Mouse (Mus musculus): Measurements from ENCODE around the gene Crkl.
A peak's percentile ranks its signal among the peaks of the same experiment; 100 is the strongest.

The Crkl gene

GRCm38 (mm10) chr16:17451541-17452372, at the start of gene Crkl:
Gene Crkl (plus strand): TSS chr16:17451987.
- DNase-seq: peak; percentile 98

- peak; percentile 54 for DNase-seq
Measured at GRCm38 (mm10) chr16:17402855-17403254, 48.9 kb upstream of the Crkl start.

- DNase-seq: peak; percentile 76
Measured at GRCm38 (mm10) chr16:17405271-17405696, 46.5 kb upstream of the Crkl start.

GRCm38 (mm10) chr16:17405736-17406443, 45.9 kb upstream of the Crkl start, which contains the start of the genes Snap29 and Pi4ka:
Gene Snap29 (plus strand): TSS chr16:17405986.
Gene Pi4ka (minus strand): TSS chr16:17406314.
- peak; percentile 100 for DNase-seq

- peak; percentile 13 for DNase-seq
Measured at GRCm38 (mm10) chr16:17406512-17407231, 45.1 kb upstream of the Crkl start.

GRCm38 (mm10) chr16:17409046-17409445, 42.7 kb upstream of the Crkl start:
- no peak for DNase-seq

GRCm38 (mm10) chr16:17410209-17410608, 41.6 kb upstream of the Crkl start:
- peak; percentile 42 for DNase-seq

- no peak for DNase-seq
Measured at GRCm38 (mm10) chr16:17423021-17423420, 28.8 kb upstream of the Crkl start.

GRCm38 (mm10) chr16:17432576-17432975, 19.2 kb upstream of the Crkl start:
- DNase-seq: peak; percentile 14

GRCm38 (mm10) chr16:17452373-17452715, 557 bp downstream of the Crkl start:
- DNase-seq: peak; percentile 68

- DNase-seq: no peak
Measured at GRCm38 (mm10) chr16:17456901-17457300, 5.1 kb downstream of the Crkl start.

GRCm38 (mm10) chr16:17460254-17460653, 8.5 kb downstream of the Crkl start:
- peak; percentile 41 for DNase-seq

GRCm38 (mm10) chr16:17461596-17461995, 9.8 kb downstream of the Crkl start:
- DNase-seq: no peak

- DNase-seq: no peak
Measured at GRCm38 (mm10) chr16:17463184-17463583, 11.4 kb downstream of the Crkl start.

GRCm38 (mm10) chr16:17466875-17467663, 15.3 kb downstream of the Crkl start:
- DNase-seq: no peak

GRCm38 (mm10) chr16:17472498-17472897, 20.7 kb downstream of the Crkl start:
- DNase-seq: no peak

GRCm38 (mm10) chr16:17474091-17474490, 22.3 kb downstream of the Crkl start:
- DNase-seq: peak; percentile 54

- no peak for DNase-seq
Measured at GRCm38 (mm10) chr16:17474761-17475160, 23.0 kb downstream of the Crkl start.

GRCm38 (mm10) chr16:17475326-17475725, 23.5 kb downstream of the Crkl start:
- no peak for DNase-seq

GRCm38 (mm10) chr16:17478331-17478943, 26.6 kb downstream of the Crkl start:
- no peak for DNase-seq

- DNase-seq: no peak
Measured at GRCm38 (mm10) chr16:17481465-17481864, 29.7 kb downstream of the Crkl start.

- DNase-seq: peak; percentile 77
Measured at GRCm38 (mm10) chr16:17486505-17486904, 34.7 kb downstream of the Crkl start.

Measured in kidney, postnatal 10 days (tissue).